Mouse (Mus musculus): ENCODE measurements at regions not wholly inside any gene's neighbourhood (a gene's known extent, or its start where the extent isn't known, plus 50 kb on each side); places are given as distances from the start of the nearest gene placed in this dataset.
A peak's percentile ranks its signal among the peaks of the same experiment; 100 is the strongest.

DNA sequence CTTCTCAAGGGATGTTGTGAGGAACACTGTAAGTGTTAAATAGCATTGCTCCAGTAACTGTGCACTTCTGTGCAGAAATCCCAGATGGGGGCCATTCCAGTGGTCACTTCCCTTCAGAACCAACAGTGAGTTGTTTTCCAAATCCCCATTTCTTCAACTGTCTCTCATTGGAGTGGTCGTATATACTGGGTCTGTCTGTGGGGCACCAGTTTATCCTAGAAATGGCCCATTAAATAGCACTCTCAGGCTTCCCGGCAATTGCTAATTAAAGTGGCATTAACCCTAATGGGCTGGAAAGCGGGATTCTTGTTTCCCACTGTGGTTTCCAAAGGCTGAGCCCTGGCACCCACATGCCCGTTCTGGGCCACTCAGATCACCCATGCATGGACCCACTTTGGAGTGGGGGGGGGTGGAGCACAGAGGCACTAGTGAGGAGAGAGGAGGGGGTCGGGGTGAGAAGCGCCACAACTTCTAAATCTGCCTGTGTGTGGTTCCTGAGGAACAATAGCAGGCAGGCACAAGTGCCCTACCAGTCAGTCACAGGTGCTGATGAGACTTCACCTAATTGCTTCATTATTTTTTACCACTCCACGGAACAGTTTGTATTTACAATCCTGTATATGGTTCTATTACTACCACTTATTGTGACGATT, 78.1 kb downstream of the Fam204a start:
- Histone ChIP-seq H3K4me1 (ENCODE audit: control insufficient read depth, insufficient read depth, low read depth, low read length) (no peaks in the 10 kb centered on the region), H3K4me2 (ENCODE audit: low read length) (no peak overlapping the region), H3K36me3 (ENCODE audit: control insufficient read depth, insufficient read depth, low read length) (no peaks in the 10 kb centered on the region), H3K4me3 (ENCODE audit: low read length) (no peak overlapping the region), H3K9ac (ENCODE audit: low read depth, low read length) (no peak overlapping the region), H3K27ac (ENCODE audit: low read depth, low read length) (no peak overlapping the region), H3K9me3 (ENCODE audit: control insufficient read depth, low read length) (no peaks in the 10 kb centered on the region), H3K27me3 (replicated peaks; ENCODE audit: control insufficient read depth, insufficient read depth, low read length) (peaks cover 13% of the 10 kb centered on the region)
- 27% methylated on average over 8 of the region's 8 CpGs for WGBS
- no peak for ATAC-seq

DNA sequence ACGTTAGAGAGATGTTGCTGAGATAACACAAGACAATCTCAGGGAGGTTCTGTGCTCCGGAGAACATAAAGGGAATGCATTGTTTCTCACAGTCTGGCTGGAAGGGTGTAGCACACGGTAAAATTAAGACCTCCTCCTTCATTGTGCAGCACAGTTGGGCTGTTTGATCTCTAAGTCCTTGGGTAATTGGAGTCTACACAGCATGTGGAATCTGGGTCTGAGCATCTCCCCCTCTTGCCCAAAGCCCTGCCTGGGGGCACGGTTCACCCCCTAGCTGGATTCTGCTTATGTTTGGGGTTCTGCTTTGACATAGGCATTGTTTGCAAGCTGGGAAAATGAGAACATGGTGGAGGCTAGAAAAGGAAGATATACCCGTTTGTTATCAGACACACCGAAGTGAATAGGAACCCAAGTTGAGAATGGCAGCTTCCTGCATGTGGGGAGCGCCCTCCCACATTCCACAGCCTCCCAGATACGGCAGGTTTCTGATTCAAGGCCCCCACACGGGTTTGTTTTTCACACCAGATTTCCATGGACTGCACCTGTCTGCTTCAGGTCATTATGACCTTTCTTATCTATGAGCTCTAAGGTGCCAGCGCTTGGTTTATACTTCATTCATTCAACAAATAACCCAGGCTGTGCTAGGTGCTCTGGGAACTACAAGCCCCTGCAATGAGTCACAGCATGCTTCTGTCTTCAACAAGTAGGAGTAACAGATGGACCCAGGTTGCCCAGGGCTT, 79.9 kb downstream of the Fam204a start:
- no peak overlapping the region for H3K4me2 ChIP-seq (ENCODE audit: low read length)
- WGBS = 48% methylated on average over 10 of the region's 10 CpGs
- H3K9ac ChIP-seq (ENCODE audit: low read depth, low read length) = no peak overlapping the region
- no peak for ATAC-seq
- H3K4me1 ChIP-seq (ENCODE audit: control insufficient read depth, insufficient read depth, low read depth, low read length) = no peaks in the 10 kb centered on the region
- no peaks in the 10 kb centered on the region for H3K9me3 ChIP-seq (ENCODE audit: control insufficient read depth, low read length)
- peaks cover 18% of the 10 kb centered on the region for H3K27me3 ChIP-seq (replicated peaks; ENCODE audit: control insufficient read depth, insufficient read depth, low read length)
- H3K4me3 ChIP-seq (ENCODE audit: low read length) = no peak overlapping the region
- no peaks in the 10 kb centered on the region for H3K36me3 ChIP-seq (ENCODE audit: control insufficient read depth, insufficient read depth, low read length)
- no peak overlapping the region for H3K27ac ChIP-seq (ENCODE audit: low read depth, low read length)

DNA sequence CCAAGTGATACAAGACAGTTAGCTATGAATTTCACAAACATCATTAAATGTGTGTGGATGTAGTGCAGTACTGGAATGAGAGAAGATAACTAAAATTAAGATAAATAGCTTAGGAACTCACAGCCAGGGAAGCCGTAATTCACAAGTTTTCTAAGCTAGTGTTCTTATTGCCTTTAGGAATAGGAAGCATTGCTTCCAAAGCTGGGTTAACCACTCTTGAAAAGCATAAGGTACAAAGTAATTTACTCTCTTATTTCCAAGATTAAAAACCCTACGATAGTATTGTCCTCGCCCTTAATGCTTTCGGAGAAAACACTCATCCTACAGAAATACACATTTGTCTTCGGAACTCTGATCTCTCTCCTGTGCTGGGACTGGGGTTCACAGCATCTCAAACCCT, 81.3 kb downstream of the Fam204a start:
- Histone ChIP-seq H3K4me2 (ENCODE audit: low read length) (no peak overlapping the region), H3K4me3 (ENCODE audit: low read length) (no peak overlapping the region), H3K27me3 (replicated peaks; ENCODE audit: control insufficient read depth, insufficient read depth, low read length) (peaks cover 21% of the 10 kb centered on the region), H3K36me3 (ENCODE audit: control insufficient read depth, insufficient read depth, low read length) (no peaks in the 10 kb centered on the region), H3K27ac (ENCODE audit: low read depth, low read length) (no peak overlapping the region), H3K4me1 (ENCODE audit: control insufficient read depth, insufficient read depth, low read depth, low read length) (no peaks in the 10 kb centered on the region), H3K9ac (ENCODE audit: low read depth, low read length) (no peak overlapping the region), H3K9me3 (ENCODE audit: control insufficient read depth, low read length) (no peaks in the 10 kb centered on the region)
- ATAC-seq = no peak
- 87% methylated on average over 5 of the region's 5 CpGs for WGBS

DNA sequence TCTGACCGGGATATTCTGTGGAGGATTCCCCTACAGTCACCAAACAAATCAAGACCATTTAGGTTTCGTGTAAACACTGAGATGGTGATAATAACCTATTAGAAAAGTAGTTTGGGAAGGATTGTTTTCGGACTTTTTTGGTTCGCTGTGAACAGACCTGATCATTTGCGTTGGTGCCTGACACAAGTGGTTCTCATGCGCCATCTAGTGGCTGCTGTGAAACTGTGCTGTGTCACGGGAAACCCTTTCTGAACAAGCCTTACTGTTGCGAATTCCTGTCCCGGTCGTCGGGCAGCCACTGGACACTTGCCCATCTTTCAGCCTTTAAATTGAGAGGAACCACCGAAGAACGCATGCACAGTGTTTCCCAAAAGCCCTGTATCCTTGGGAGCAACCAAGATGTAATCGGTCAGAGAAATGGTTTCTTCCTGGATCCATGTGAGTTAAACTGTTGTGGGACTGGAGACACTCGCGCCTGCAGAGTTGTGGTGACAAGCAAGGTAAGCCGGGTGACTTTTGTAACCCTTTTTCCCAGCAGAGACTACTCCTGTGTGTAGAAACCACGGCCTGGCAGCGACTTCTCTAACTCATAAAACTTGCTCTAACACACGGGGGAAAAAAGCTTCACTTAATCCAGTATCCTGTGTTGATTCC, 82.0 kb downstream of the Fam204a start:
- H3K9ac ChIP-seq (ENCODE audit: low read depth, low read length) = no peak overlapping the region
- H3K27me3 ChIP-seq (replicated peaks; ENCODE audit: control insufficient read depth, insufficient read depth, low read length) = peaks cover 21% of the 10 kb centered on the region
- peak overlapping the region; percentile 35 for H3K4me2 ChIP-seq (ENCODE audit: low read length)
- H3K36me3 ChIP-seq (ENCODE audit: control insufficient read depth, insufficient read depth, low read length) = no peaks in the 10 kb centered on the region
- peak; percentile 81 for ATAC-seq
- H3K27ac ChIP-seq (ENCODE audit: low read depth, low read length) = no peak overlapping the region
- no peaks in the 10 kb centered on the region for H3K4me1 ChIP-seq (ENCODE audit: control insufficient read depth, insufficient read depth, low read depth, low read length)
- peak overlapping the region; percentile 3 for H3K4me3 ChIP-seq (ENCODE audit: low read length)
- WGBS = 10% methylated on average over 20 of the region's 20 CpGs
- H3K9me3 ChIP-seq (ENCODE audit: control insufficient read depth, low read length) = no peaks in the 10 kb centered on the region

DNA sequence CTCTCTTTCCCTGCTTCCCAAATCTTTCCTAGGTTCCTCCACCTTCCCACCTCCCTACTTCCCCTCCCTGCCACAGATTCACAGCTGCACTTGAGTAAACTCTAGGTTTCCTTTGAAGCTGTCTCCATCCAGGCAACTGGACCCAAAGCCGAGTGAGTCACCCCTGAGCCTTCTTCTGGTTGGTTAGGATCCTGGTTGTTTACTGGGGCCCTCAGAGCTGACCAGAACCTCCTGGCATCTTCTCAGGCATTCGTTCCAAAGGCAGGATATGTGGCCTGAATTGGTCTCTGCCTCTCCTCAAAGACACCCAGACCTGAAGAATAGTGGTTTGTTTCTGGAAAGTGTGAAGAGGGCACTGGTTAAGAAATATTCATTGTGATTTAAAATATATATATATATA, 87.6 kb downstream of the Fam204a start:
- no peak overlapping the region for H3K4me2 ChIP-seq (ENCODE audit: low read length)
- H3K27ac ChIP-seq (ENCODE audit: low read depth, low read length) = no peak overlapping the region
- WGBS = 78% methylated on average over 2 of the region's 2 CpGs
- peaks cover 10% of the 10 kb centered on the region for H3K27me3 ChIP-seq (replicated peaks; ENCODE audit: control insufficient read depth, insufficient read depth, low read length)
- H3K36me3 ChIP-seq (ENCODE audit: control insufficient read depth, insufficient read depth, low read length) = no peaks in the 10 kb centered on the region
- no peaks in the 10 kb centered on the region for H3K4me1 ChIP-seq (ENCODE audit: control insufficient read depth, insufficient read depth, low read depth, low read length)
- H3K4me3 ChIP-seq (ENCODE audit: low read length) = no peak overlapping the region
- no peak for ATAC-seq
- H3K9ac ChIP-seq (ENCODE audit: low read depth, low read length) = no peak overlapping the region
- H3K9me3 ChIP-seq (ENCODE audit: control insufficient read depth, low read length) = no peaks in the 10 kb centered on the region

DNA sequence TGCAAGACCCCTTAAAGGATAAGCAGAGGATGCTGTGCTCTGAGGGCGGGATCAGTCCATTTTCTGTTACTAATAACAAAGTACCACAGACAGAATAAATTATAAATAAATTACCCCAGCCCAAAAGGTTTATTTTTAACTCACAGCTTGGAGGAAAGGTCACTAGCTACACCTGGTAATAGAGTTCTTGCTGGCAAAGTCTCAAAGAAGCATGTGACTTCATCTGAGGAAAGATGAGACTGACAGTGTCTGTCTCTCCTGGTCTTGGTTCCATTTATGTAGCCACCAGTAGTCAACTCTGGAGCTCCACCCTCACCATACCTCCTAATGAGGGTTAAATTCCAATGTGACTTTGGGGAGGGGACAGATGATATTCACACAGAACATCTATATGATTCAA, 90.0 kb downstream of the Fam204a start:
- H3K27ac ChIP-seq (ENCODE audit: low read depth, low read length) = no peak overlapping the region
- H3K4me2 ChIP-seq (ENCODE audit: low read length) = no peak overlapping the region
- H3K9me3 ChIP-seq (ENCODE audit: control insufficient read depth, low read length) = no peaks in the 10 kb centered on the region
- no peaks in the 10 kb centered on the region for H3K36me3 ChIP-seq (ENCODE audit: control insufficient read depth, insufficient read depth, low read length)
- H3K9ac ChIP-seq (ENCODE audit: low read depth, low read length) = no peak overlapping the region
- WGBS = 88% methylated on average over 1 of the region's 1 CpGs
- H3K4me1 ChIP-seq (ENCODE audit: control insufficient read depth, insufficient read depth, low read depth, low read length) = no peaks in the 10 kb centered on the region
- ATAC-seq = no peak
- H3K4me3 ChIP-seq (ENCODE audit: low read length) = no peak overlapping the region
- peaks cover 1% of the 10 kb centered on the region; the same call in 1 of the 2 replicates for H3K27me3 ChIP-seq (replicated peaks; ENCODE audit: control insufficient read depth, insufficient read depth, low read length)

DNA sequence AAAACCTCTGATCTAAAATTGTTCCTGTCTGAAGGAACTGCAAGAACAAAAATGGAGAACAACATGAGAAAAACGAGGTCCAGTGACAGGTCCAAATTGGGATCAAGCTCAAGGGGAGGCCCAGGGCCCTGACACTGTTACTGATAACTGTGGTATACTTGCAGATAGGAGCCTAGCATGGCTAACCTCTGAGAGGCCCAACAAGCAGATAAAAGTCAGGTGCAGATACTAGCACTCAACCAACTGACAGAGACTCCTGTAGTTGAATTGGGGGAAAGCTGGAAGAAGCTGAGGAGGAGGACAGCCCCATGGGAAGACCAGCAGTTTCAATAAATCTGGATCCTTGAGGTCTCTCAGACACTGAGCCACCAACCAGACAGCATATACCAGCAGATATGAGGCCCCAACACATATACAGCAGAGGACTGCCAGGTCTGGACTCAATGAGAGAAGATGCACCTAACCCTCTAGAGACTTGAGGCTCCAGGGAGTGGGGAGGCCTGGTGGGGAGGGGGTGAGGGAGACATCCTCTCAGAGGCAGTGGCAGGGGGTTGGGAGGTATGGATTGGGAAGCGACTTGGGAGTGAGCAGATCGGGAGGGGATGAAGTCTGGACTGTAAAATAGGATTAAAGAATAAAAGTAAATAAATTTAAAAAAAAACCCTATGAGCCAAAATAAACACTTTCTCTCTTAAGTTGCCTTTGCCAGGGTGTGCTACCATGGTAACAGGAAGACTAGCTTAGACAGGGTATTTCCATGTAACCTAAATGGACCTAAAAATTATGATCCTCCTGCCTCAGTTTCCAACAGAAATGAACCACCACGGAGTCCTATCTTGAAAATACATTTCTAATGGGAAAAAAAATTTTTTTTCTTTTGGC, 91.8 kb downstream of the Fam204a start:
- Histone ChIP-seq H3K4me1 (ENCODE audit: control insufficient read depth, insufficient read depth, low read depth, low read length) (no peaks in the 10 kb centered on the region), H3K9me3 (ENCODE audit: control insufficient read depth, low read length) (no peaks in the 10 kb centered on the region), H3K27me3 (replicated peaks; ENCODE audit: control insufficient read depth, insufficient read depth, low read length) (no peaks in the 10 kb centered on the region), H3K27ac (ENCODE audit: low read depth, low read length) (no peak overlapping the region), H3K4me2 (ENCODE audit: low read length) (no peak overlapping the region), H3K9ac (ENCODE audit: low read depth, low read length) (no peak overlapping the region), H3K36me3 (ENCODE audit: control insufficient read depth, insufficient read depth, low read length) (no peaks in the 10 kb centered on the region), H3K4me3 (ENCODE audit: low read length) (no peak overlapping the region)
- WGBS = 80% methylated on average over 4 of the region's 4 CpGs
- no peak for ATAC-seq

DNA sequence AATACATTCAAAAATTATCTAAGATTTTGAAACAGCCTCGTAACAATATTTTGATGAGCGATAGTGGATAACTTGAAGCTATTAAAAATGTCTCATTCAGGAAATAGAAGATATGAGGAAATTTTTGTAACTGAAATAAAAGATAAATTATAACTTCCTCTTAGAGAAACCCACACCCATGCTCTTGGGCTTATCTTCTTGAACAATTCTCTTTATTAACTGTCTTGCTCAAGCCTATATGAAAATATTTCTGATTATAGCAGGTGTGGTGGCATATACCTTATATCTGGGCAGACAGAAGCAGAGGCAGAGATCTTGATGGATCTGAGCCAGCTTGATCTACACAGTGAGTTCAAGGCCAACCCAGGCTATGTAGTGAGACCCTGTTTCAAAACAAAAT, 96.9 kb downstream of the Fam204a start:
- no peak overlapping the region for H3K9ac ChIP-seq (ENCODE audit: low read depth, low read length)
- WGBS = 97% methylated on average over 2 of the region's 2 CpGs
- H3K27me3 ChIP-seq (replicated peaks; ENCODE audit: control insufficient read depth, insufficient read depth, low read length) = no peaks in the 10 kb centered on the region
- no peak overlapping the region for H3K4me2 ChIP-seq (ENCODE audit: low read length)
- ATAC-seq = no peak
- no peaks in the 10 kb centered on the region for H3K4me1 ChIP-seq (ENCODE audit: control insufficient read depth, insufficient read depth, low read depth, low read length)
- H3K4me3 ChIP-seq (ENCODE audit: low read length) = no peak overlapping the region
- H3K9me3 ChIP-seq (ENCODE audit: control insufficient read depth, low read length) = no peaks in the 10 kb centered on the region
- no peak overlapping the region for H3K27ac ChIP-seq (ENCODE audit: low read depth, low read length)
- no peaks in the 10 kb centered on the region for H3K36me3 ChIP-seq (ENCODE audit: control insufficient read depth, insufficient read depth, low read length)

DNA sequence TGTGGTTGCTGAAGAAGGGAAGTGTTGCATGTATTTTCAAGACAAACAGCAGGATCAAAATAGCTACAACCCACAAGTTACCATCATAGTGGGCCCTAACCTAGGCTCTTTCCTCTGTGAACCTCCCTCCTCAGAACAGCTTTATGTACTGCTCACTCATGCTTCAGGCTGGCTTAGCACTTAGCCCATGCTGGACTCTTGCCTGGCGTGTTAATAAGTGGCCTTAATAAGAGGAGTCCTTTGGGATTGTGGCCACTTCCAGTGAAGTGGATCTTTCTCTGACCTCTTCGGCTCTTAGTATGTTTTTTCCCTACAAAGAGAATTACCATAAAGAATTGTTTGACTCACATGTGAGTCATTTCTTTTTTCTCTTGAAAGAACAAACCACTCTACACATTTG, 101.9 kb downstream of the Fam204a start:
- Histone ChIP-seq H3K9me3 (ENCODE audit: control insufficient read depth, low read length) (no peaks in the 10 kb centered on the region), H3K27me3 (replicated peaks; ENCODE audit: control insufficient read depth, insufficient read depth, low read length) (no peaks in the 10 kb centered on the region), H3K36me3 (ENCODE audit: control insufficient read depth, insufficient read depth, low read length) (no peaks in the 10 kb centered on the region), H3K4me2 (ENCODE audit: low read length) (no peak overlapping the region), H3K27ac (ENCODE audit: low read depth, low read length) (no peak overlapping the region), H3K9ac (ENCODE audit: low read depth, low read length) (no peak overlapping the region), H3K4me1 (ENCODE audit: control insufficient read depth, insufficient read depth, low read depth, low read length) (no peaks in the 10 kb centered on the region), H3K4me3 (ENCODE audit: low read length) (no peak overlapping the region)
- no peak for ATAC-seq
- 86% methylated on average over 2 of the region's 2 CpGs for WGBS
